Mouse (Mus musculus) cerebral cortex, adult 2 months (tissue): ENCODE measurements around the gene D17H6S53E.

Experiments
- WGBS: fragments of 180-500 bp; shearing (Covaris S2); methylation state at CpG from one replicate; pipeline ENCODE4 v1.1.7; 2018; 5-methylcytosine and 5-hydroxymethylcytosine counted together

D17H6S53E gene

GRCm38 (mm10) chr17:35132174-35132560 is 6.0 kb downstream of the D17H6S53E start:
- 75% methylated on average over 3 of the region's 3 CpGs for WGBS

GRCm38 (mm10) chr17:35133517-35133916 is 7.3 kb downstream of the D17H6S53E start:
- WGBS: 95% methylated on average over 7 of the region's 7 CpGs

GRCm38 (mm10) chr17:35134801-35135590 is 8.8 kb downstream of the D17H6S53E start, which contains the start of gene Bag6:
Gene Bag6, plus strand, starts transcription at chr17:35135178.
- under 1% methylated on average over 65 of the region's 66 CpGs for WGBS

GRCm38 (mm10) chr17:35135591-35136320 is 9.6 kb downstream of the D17H6S53E start:
- under 1% methylated on average over 42 of the region's 43 CpGs for WGBS

- 85% methylated on average over 3 of the region's 3 CpGs for WGBS
These were observed 13.1 kb downstream of the D17H6S53E start for GRCm38 (mm10) chr17:35139269-35139668.

GRCm38 (mm10) chr17:35140490-35140996 is 14.4 kb downstream of the D17H6S53E start:
- 79% methylated on average over 16 of the region's 16 CpGs for WGBS

GRCm38 (mm10) chr17:35141971-35142370 is 15.8 kb downstream of the D17H6S53E start:
- 73% methylated on average over 6 of the region's 6 CpGs for WGBS

GRCm38 (mm10) chr17:35146139-35146538 is 20.0 kb downstream of the D17H6S53E start:
- 86% methylated on average over 5 of the region's 5 CpGs for WGBS

GRCm38 (mm10) chr17:35147348-35147747 is 21.2 kb downstream of the D17H6S53E start:
- 62% methylated on average over 3 of the region's 3 CpGs for WGBS

- WGBS: 31% methylated on average over 5 of the region's 5 CpGs
These were observed 21.9 kb downstream of the D17H6S53E start for GRCm38 (mm10) chr17:35147922-35148639.

GRCm38 (mm10) chr17:35152121-35152520 is 25.9 kb downstream of the D17H6S53E start:
- WGBS: 93% methylated on average over 4 of the region's 4 CpGs

- WGBS: 78% methylated on average over 9 of the region's 9 CpGs
These were observed 26.9 kb downstream of the D17H6S53E start for GRCm38 (mm10) chr17:35153077-35153476.

GRCm38 (mm10) chr17:35153931-35154330 is 27.8 kb downstream of the D17H6S53E start:
- WGBS: 80% methylated on average over 4 of the region's 4 CpGs

- WGBS: 77% methylated on average over 7 of the region's 7 CpGs
These were observed 28.4 kb downstream of the D17H6S53E start for GRCm38 (mm10) chr17:35154616-35155015.

GRCm38 (mm10) chr17:35155451-35155850 is 29.3 kb downstream of the D17H6S53E start:
- 84% methylated on average over 12 of the region's 12 CpGs for WGBS

GRCm38 (mm10) chr17:35156461-35157200 is 30.5 kb downstream of the D17H6S53E start:
- WGBS: 79% methylated on average over 33 of the region's 33 CpGs

- WGBS: 79% methylated on average over 8 of the region's 8 CpGs
These were observed 31.1 kb downstream of the D17H6S53E start for GRCm38 (mm10) chr17:35157254-35157653.

- 88% methylated on average over 8 of the region's 8 CpGs for WGBS
These were observed 31.5 kb downstream of the D17H6S53E start for GRCm38 (mm10) chr17:35157661-35158175.

GRCm38 (mm10) chr17:35158850-35159593 is 32.8 kb downstream of the D17H6S53E start:
- 84% methylated on average over 16 of the region's 16 CpGs for WGBS

- WGBS: 85% methylated on average over 7 of the region's 7 CpGs
These were observed 33.5 kb downstream of the D17H6S53E start for GRCm38 (mm10) chr17:35159638-35160037.
